Mouse (Mus musculus): ENCODE results near the gene Irx5.

GRCm38 (mm10) chr8:92327176-92327575 lies 30.2 kb upstream of the Irx5 start:
- peak; percentile 55 for TF ChIP-seq CTCF (IDR thresholded peaks at IDR 0.05)
- no peak for TF ChIP-seq POLR2A (IDR thresholded peaks at IDR 0.05; ENCODE audit: insufficient read depth, low read depth, low read length)
- no peak for TF ChIP-seq EP300 (IDR thresholded peaks at IDR 0.05; ENCODE audit: insufficient read depth, low read depth, low read length)

Measured in heart, adult 2 months (tissue).